Mouse (Mus musculus): ENCODE results near the gene Nnat. TPM values are rescaled to one million over a fixed set of nuclear protein-coding genes. Genes with fewer than 3 reads are reported as not detected.

Nnat gene
- not detected for total RNA-seq (2023)

GRCm38 (mm10) chr2:157559858-157560257, at the start of gene Nnat:
Gene Nnat (plus strand): TSS chr2:157560078.

GRCm38 (mm10) chr2:157571224-157571832, 11.4 kb downstream of the Nnat start, which contains the start of gene Blcap:
Gene Blcap (minus strand): TSS chr2:157571274.

Other genes starting within 250 kb of the Nnat start
- not detected for gene Ghrh, start 212.6 kb upstream of the Nnat start, total RNA-seq (2023)
- 10 to 100 TPM; 15.1 to 15.7 TPM for gene Manbal, start 192.5 kb upstream of the Nnat start, total RNA-seq (2023)
- 1 to 10 TPM in 1 of 2 experiments, under 1 TPM in 1; 0.59 to 1.7 TPM for gene Src, start 141.6 kb upstream of the Nnat start, total RNA-seq (2023)
- 10 to 100 TPM; 34.6 to 46.1 TPM for gene Blcap, start 11.2 kb downstream of the Nnat start, total RNA-seq (2023)
- gene Ctnnbl1, start 177.3 kb downstream of the Nnat start, total RNA-seq (2023) = 10 to 100 TPM; 20.0 to 22.6 TPM